Mouse (Mus musculus) liver, adult 2 months (tissue): Measurements from ENCODE around the gene Xndc1.

Source experiments
- CTCF ChIP-seq: fragments of 200-500 bp; IDR thresholded peaks from 2 replicates; pipeline ENCODE4 v1.5.1; 2011; ENCODE audit warnings: low read depth, low read length, control low read depth
- POLR2A ChIP-seq: fragments of 200-500 bp; IDR thresholded peaks from 2 replicates; pipeline ENCODE4 v1.6.1; 2011; ENCODE audit warnings: low read length, control low read depth; ENCODE audit not compliant: insufficient read depth; ENCODE audit errors: extremely low read depth

- no peak for TF ChIP-seq CTCF
- TF ChIP-seq POLR2A: no peak
Observed at GRCm38 (mm10) chr7:102081784-102082183, 16.5 kb downstream of the Xndc1 start.
